18 mouse cellular contexts compared by ENCODE assay signal in the genomic region with DNA sequence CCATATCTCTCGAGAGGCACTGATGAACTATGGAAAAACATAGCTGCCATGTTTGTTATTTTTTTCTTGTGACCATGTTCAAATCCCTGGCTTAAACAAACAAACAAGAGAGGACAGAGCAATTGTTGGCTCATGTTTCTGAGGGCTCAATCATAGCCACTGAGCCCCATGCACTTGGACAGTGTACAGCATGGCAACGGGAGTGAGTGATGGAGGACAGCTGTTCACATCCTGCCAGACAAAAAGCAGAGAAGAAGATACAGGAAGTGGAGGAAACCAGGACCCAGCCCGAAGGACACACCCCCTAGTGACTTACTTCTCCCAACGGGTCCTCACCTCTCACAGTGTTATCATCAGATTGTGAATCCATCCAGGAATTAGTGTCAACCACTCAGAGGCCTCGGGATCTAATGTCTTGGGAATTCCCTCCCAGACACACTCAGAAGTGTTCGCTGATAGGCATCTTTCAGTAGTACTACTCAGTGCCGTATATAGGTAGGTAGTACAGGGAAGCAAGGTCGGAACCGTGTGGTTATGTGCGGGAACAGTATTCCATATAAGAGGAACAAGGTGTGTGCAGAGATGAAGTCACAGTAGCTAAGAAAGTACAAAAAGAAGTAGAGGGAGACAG.
"Had no signal": no experiment of that assay in that cellular context is flagged by ENCODE, and none has a peak within 500 bp of the region (broad histone marks: within the 10 kb centered on the region; RNA-seq: fewer than 3 reads in every experiment).

No protein-coding gene starts in this region.

- H3K9ac ChIP-seq: liver, embryonic 12.5 days; liver, embryonic 14.5 days; midbrain, embryonic 12.5 days; neural tube, embryonic 13.5 days; neural tube, embryonic 15.5 days had no signal

- H3K27me3 ChIP-seq: liver, embryonic 12.5 days; midbrain, embryonic 12.5 days; neural tube, embryonic 13.5 days; neural tube, embryonic 15.5 days had no signal

- H3K36me3 ChIP-seq: liver, embryonic 12.5 days; midbrain, embryonic 12.5 days; neural tube, embryonic 13.5 days; neural tube, embryonic 15.5 days had no signal

- H3K27ac ChIP-seq: liver, embryonic 12.5 days; liver, embryonic 14.5 days; midbrain, embryonic 12.5 days; neural tube, embryonic 13.5 days; neural tube, embryonic 15.5 days had no signal

- H3K9me3 ChIP-seq: liver, embryonic 12.5 days; midbrain, embryonic 12.5 days; neural tube, embryonic 13.5 days; neural tube, embryonic 15.5 days had no signal

- H3K4me3 ChIP-seq: liver, embryonic 12.5 days; midbrain, embryonic 12.5 days; myocyte; neural tube, embryonic 13.5 days; neural tube, embryonic 15.5 days had no signal

- ATAC-seq: liver, embryonic 12.5 days; midbrain, embryonic 16.5 days had no signal

- H3K4me2 ChIP-seq: liver, embryonic 12.5 days; midbrain, embryonic 12.5 days; neural tube, embryonic 13.5 days; neural tube, embryonic 15.5 days had no signal

- H3K4me1 ChIP-seq: liver, embryonic 12.5 days; midbrain, embryonic 12.5 days; neural tube, embryonic 13.5 days; neural tube, embryonic 15.5 days had no signal

- DNase-seq: lung, postnatal 10 days; lung, postnatal 4 days; midbrain, embryonic 14.5 days; retina, postnatal 1 day; right cerebral cortex, adult 18-20 months; right cerebral cortex, postnatal 25 days; right cerebral cortex, postnatal 4 days; spleen, adult 18-20 months; thymus, adult 18-20 months; thymus, postnatal 14 days; thymus, postnatal 36 days had no signal
